Mouse (Mus musculus) heart, adult 2 months (tissue): ENCODE data around the gene Rln3. TPM values are rescaled to one million over a fixed set of nuclear protein-coding genes. Genes with fewer than 3 reads are reported as not detected.

ENCODE experiments used
- DNase-seq, 2 experiments: peaks; one replicate each; pipeline ENCODE4 v3.0.0; 2021
- H3K27ac ChIP-seq: fragments of 200-600 bp; 2 replicates; pipeline ENCODE4 v1.8.1; 2022
- H3K27me3 ChIP-seq: fragments of 200-500 bp; 2 replicates; pipeline ENCODE4 v1.6.1; 2012; ENCODE audit warnings: mild to moderate bottlenecking, low read length, inconsistent platforms, mixed read lengths; ENCODE audit not compliant: control insufficient read depth, insufficient read depth
- H3K36me3 ChIP-seq: fragments of 200-500 bp; 2 replicates; pipeline ENCODE4 v1.6.1; 2012; ENCODE audit warnings: low read length, inconsistent platforms; ENCODE audit not compliant: control insufficient read depth, insufficient read depth
- H3K4me1 ChIP-seq: fragments of 200-500 bp; 2 replicates; pipeline ENCODE4 v1.6.1; 2011; ENCODE audit warnings: low read length; ENCODE audit not compliant: control insufficient read depth, insufficient read depth
- H3K4me3 ChIP-seq: fragments of 200-600 bp; 2 replicates; pipeline ENCODE4 v1.8.1; 2022
- H3K79me2 ChIP-seq: fragments of 200-500 bp; replicated peaks from 2 replicates; pipeline ENCODE4 v1.6.1; 2012; ENCODE audit warnings: mild to moderate bottlenecking, inconsistent platforms, low read length, moderate library complexity, mixed read lengths; ENCODE audit not compliant: control insufficient read depth, insufficient read depth
- H3K9ac ChIP-seq: fragments of 200-500 bp; 2 replicates; pipeline ENCODE4 v1.6.1; 2012; ENCODE audit warnings: low read depth, mild to moderate bottlenecking, control low read depth, inconsistent platforms, low read length, mixed read lengths
- CTCF ChIP-seq: fragments of 200-600 bp; IDR thresholded peaks from 2 replicates; pipeline ENCODE4 v1.8.1; 2022; ENCODE audit warnings: antibody characterized with exemption, mild to moderate bottlenecking, moderate library complexity
- EP300 ChIP-seq: fragments of 200-500 bp; IDR thresholded peaks from 2 replicates; pipeline ENCODE4 v1.6.1; 2011; ENCODE audit warnings: low read depth, low read length, control low read depth; ENCODE audit not compliant: insufficient read depth
- POLR2A ChIP-seq: fragments of 200-500 bp; IDR thresholded peaks from 2 replicates; pipeline ENCODE4 v1.6.1; 2011; ENCODE audit warnings: mild to moderate bottlenecking, low read depth, low read length, control low read depth; ENCODE audit not compliant: insufficient read depth
- WGBS: fragments of 180-500 bp; shearing (Covaris S2); methylation state at CpG from one replicate; pipeline ENCODE4 v1.1.7; 2018; 5-methylcytosine and 5-hydroxymethylcytosine counted together
- intact Hi-C: fragments of 180-260 bp; cut with DNase I; formaldehyde crosslinking; loops from one replicate; pipeline ENCODE4 v1.15.1; 2025
- polyA plus RNA-seq: library from polyadenylated mRNA; depleted of rRNA; stranded (reverse); fragments of >200 nt; gene quantifications from 2 replicates; pipeline ENCODE4 v1.2.3, GENCODE M21; 2012
- total RNA-seq, 2 experiments: library from RNA; stranded (reverse); gene quantifications; 2 replicates each; pipeline ENCODE4 v1.2.3; 2021

Rln3 gene
- total and polyA plus RNA-seq, 3 experiments = not detected

- Histone ChIP-seq H3K79me2 (no peaks in the 10 kb centered on the region), H3K9ac (no peak overlapping the region), H3K27me3 (no peaks in the 10 kb centered on the region; the same call in 1 of the 2 replicates), H3K36me3 (no peaks in the 10 kb centered on the region), H3K27ac (no peak overlapping the region), H3K4me3 (no peak overlapping the region), H3K4me1 (no peaks in the 10 kb centered on the region)
- 72% methylated on average over 5 of the region's 5 CpGs for WGBS
- intact Hi-C loops = no loop called here
- TF ChIP-seq CTCF (no peak), EP300 (no peak), POLR2A (no peak)
- no peak for DNase-seq
Observed at GRCm38 (mm10) chr8:84048171-84048570, 3.4 kb upstream of the Rln3 start.

GRCm38 (mm10) chr8:84046505-84046904 is 1.7 kb upstream of the Rln3 start:
- DNase-seq = no peak
- Histone ChIP-seq H3K4me3 (no peak overlapping the region), H3K79me2 (no peaks in the 10 kb centered on the region), H3K27ac (no peak overlapping the region), H3K36me3 (no peaks in the 10 kb centered on the region), H3K27me3 (no peaks in the 10 kb centered on the region; the same call in 1 of the 2 replicates), H3K4me1 (no peaks in the 10 kb centered on the region), H3K9ac (no peak overlapping the region)
- intact Hi-C loops = no loop called here
- 85% methylated on average over 3 of the region's 3 CpGs for WGBS
- TF ChIP-seq POLR2A (no peak), EP300 (no peak), CTCF (no peak)

GRCm38 (mm10) chr8:84044103-84044502 is 697 bp downstream of the Rln3 start:
- no peaks in the 10 kb centered on the region for H3K79me2 ChIP-seq
- H3K27ac ChIP-seq = no peak overlapping the region
- no peak overlapping the region for H3K4me3 ChIP-seq
- TF ChIP-seq EP300 (no peak), CTCF (no peak), POLR2A (no peak)
- no peaks in the 10 kb centered on the region; the same call in 1 of the 2 replicates for H3K27me3 ChIP-seq
- intact Hi-C loops = no loop called here
- no peaks in the 10 kb centered on the region; the same call in 1 of the 2 replicates for H3K4me1 ChIP-seq
- no peak for DNase-seq
- H3K9ac ChIP-seq = no peak overlapping the region
- no peaks in the 10 kb centered on the region for H3K36me3 ChIP-seq
- 50% methylated on average over 7 of the region's 7 CpGs for WGBS

GRCm38 (mm10) chr8:84042948-84043342 is 1.9 kb downstream of the Rln3 start:
- peak; percentile 53 to 60 for DNase-seq
- H3K27me3 ChIP-seq = no peaks in the 10 kb centered on the region; the same call in 1 of the 2 replicates

GRCm38 (mm10) chr8:84042066-84042947 is 2.5 kb downstream of the Rln3 start, which contains the start of gene Il27ra:
TSS of gene Il27ra (minus strand) at chr8:84042589.
- peak within 1 kb of the TSS; percentile 58 for H3K27ac ChIP-seq
- H3K79me2 ChIP-seq = no peaks in the 10 kb centered on the region
- peaks cover 2% of the 10 kb centered on the region for H3K4me1 ChIP-seq
- TF ChIP-seq EP300 = no peak
- peak; percentile 88 for TF ChIP-seq CTCF
- 0 out of 2 replicates have a peak, but pooled peaks have one; percentile 22 for TF ChIP-seq POLR2A
- H3K36me3 ChIP-seq = no peaks in the 10 kb centered on the region
- WGBS = 4% methylated on average over 40 of the region's 40 CpGs
- H3K27me3 ChIP-seq = no peaks in the 10 kb centered on the region; the same call in 1 of the 2 replicates
- peak within 1 kb of the TSS; percentile 58 for H3K9ac ChIP-seq
- DNase-seq = peak; percentile 81 to 84
- peak within 1 kb of the TSS; percentile 61 for H3K4me3 ChIP-seq
- intact Hi-C loops = no loop called here

More at GRCm38 (mm10) chr8:84042948-84043342, 1.9 kb downstream of the Rln3 start:
- H3K4me1 ChIP-seq = no peaks in the 10 kb centered on the region; the same call in 1 of the 2 replicates
- peak overlapping the region; percentile 61 for H3K4me3 ChIP-seq
- intact Hi-C loops = loop anchor here (1.0 kb wide), 1 partner anchor 60 kb away; no protein-coding TSS in a partner anchor
- H3K79me2 ChIP-seq = no peaks in the 10 kb centered on the region
- H3K27ac ChIP-seq = peak overlapping the region; percentile 58; the same call in 1 of the 2 replicates
- H3K36me3 ChIP-seq = no peaks in the 10 kb centered on the region
- 52% methylated on average over 12 of the region's 12 CpGs for WGBS
- H3K9ac ChIP-seq = peak overlapping the region; percentile 58
- TF ChIP-seq EP300 = no peak
- no peak for TF ChIP-seq POLR2A
- no peak for TF ChIP-seq CTCF
